Mouse (Mus musculus): ENCODE data around the gene 9530053A07Rik.
A peak's percentile ranks its signal among the peaks of the same experiment; 100 is the strongest.

DNA sequence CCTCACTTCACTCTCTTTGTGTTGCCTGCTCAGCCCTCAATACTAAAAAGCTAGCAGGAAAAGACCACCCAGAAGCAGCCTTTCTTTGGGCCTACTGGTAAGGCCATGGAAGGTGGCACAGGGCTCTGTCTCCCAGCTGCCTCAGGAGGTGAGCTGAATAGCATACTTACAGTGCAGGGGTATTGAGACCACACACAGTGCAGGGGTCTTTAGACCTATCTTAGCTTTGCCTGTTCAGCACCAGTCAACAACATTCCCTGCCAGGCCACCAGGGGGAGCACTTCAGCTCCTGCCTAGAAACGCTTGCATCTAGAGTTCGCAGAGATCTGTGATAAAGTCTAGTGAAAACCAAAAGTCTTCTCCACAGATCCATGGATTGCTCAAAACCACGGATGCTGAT, 19.0 kb downstream of the 9530053A07Rik start:
- TF ChIP-seq CTCF (IDR thresholded peaks at IDR 0.05; ENCODE audit: low read depth, low read length) = peak; percentile 90
- TF ChIP-seq POLR2A (IDR thresholded peaks at IDR 0.05; ENCODE audit: extremely low read depth, insufficient read depth, low read length) = no peak

Data from liver, adult 2 months (tissue).